Mouse (Mus musculus) C2C12 (cell line): Measurements from ENCODE around the gene Mthfsd.

Experiments
- CEBPB ChIP-seq: IDR thresholded peaks from one replicate; pipeline ENCODE4 v1.6.1; 2011; ENCODE audit warnings: low read depth, mild to moderate bottlenecking, control low read depth, moderate library complexity
- CTCF ChIP-seq: IDR thresholded peaks from one replicate; pipeline ENCODE4 v1.5.1; 2011; ENCODE audit not compliant: control insufficient read depth, insufficient read depth, insufficient read length
- FOSL1 ChIP-seq: IDR thresholded peaks from one replicate; pipeline ENCODE4 v1.8.0; 2011; ENCODE audit warnings: mild to moderate bottlenecking, low read length; ENCODE audit not compliant: poor library complexity, insufficient read depth, severe bottlenecking
- MAX ChIP-seq: IDR thresholded peaks from one replicate; pipeline ENCODE4 v1.6.1; 2011; ENCODE audit warnings: mild to moderate bottlenecking, control low read depth
- MYOD1 ChIP-seq: IDR thresholded peaks from one replicate; pipeline ENCODE4 v1.6.1; 2011; ENCODE audit warnings: low read depth; ENCODE audit not compliant: control insufficient read depth, insufficient read length
- MYOG ChIP-seq: IDR thresholded peaks from one replicate; pipeline ENCODE4 v1.6.1; 2011; ENCODE audit not compliant: control insufficient read depth, insufficient read length; ENCODE audit errors: extremely low read depth
- USF1 ChIP-seq: IDR thresholded peaks from one replicate; pipeline ENCODE4 v1.6.1; 2011; ENCODE audit warnings: low read depth, mild to moderate bottlenecking, control low read depth, moderate library complexity

GRCm38 (mm10) chr8:121122368-121122767, 14.2 kb upstream of the Mthfsd start:
- TF ChIP-seq MAX (no peak), CTCF (no peak), MYOG (no peak), MYOD1 (no peak), CEBPB (no peak), USF1 (no peak), FOSL1 (no peak)
